Mouse (Mus musculus) midbrain, embryonic 13.5 days (tissue): Measurements from ENCODE around the gene Cercam. TPM values are rescaled to one million over a fixed set of nuclear protein-coding genes. Genes with fewer than 3 reads are reported as not detected.

Experiments
- ATAC-seq: fragments of 200-750 bp; cut with Nextera tagmentation; 2 replicates; pipeline ENCODE4 v1.8.0; 2017; ENCODE audit warnings: mild to moderate bottlenecking, moderate TSS enrichment, moderate library complexity
- H3K27ac ChIP-seq: fragments of 300-500 bp; sonication (generic); 2 replicates; pipeline ENCODE4 v1.5.1; 2015; ENCODE audit warnings: inconsistent platforms, mild to moderate bottlenecking, moderate library complexity
- H3K27me3 ChIP-seq: fragments of 300-500 bp; sonication (generic); 2 replicates; pipeline ENCODE4 v1.6.1; 2015; ENCODE audit warnings: mild to moderate bottlenecking, inconsistent platforms
- H3K36me3 ChIP-seq: fragments of 300-500 bp; sonication (generic); 2 replicates; pipeline ENCODE4 v1.6.1; 2015; ENCODE audit warnings: mild to moderate bottlenecking, inconsistent platforms
- H3K4me1 ChIP-seq: fragments of 300-500 bp; sonication (generic); replicated peaks from 2 replicates; pipeline ENCODE4 v1.6.1; 2015; ENCODE audit warnings: inconsistent platforms
- H3K4me2 ChIP-seq: fragments of 300-500 bp; sonication (generic); replicated peaks from 2 replicates; pipeline ENCODE4 v1.6.1; 2015; ENCODE audit warnings: moderate library complexity, mild to moderate bottlenecking, inconsistent platforms
- H3K4me3 ChIP-seq: fragments of 300-500 bp; sonication (generic); replicated peaks from 2 replicates; pipeline ENCODE4 v1.5.1; 2015; ENCODE audit warnings: mild to moderate bottlenecking, inconsistent platforms
- H3K9ac ChIP-seq: fragments of 300-500 bp; sonication (generic); replicated peaks from 2 replicates; pipeline ENCODE4 v1.6.1; 2015; ENCODE audit warnings: mild to moderate bottlenecking, inconsistent platforms
- H3K9me3 ChIP-seq: fragments of 300-500 bp; sonication (generic); 2 replicates; pipeline ENCODE4 v1.6.1; 2016; ENCODE audit warnings: mild to moderate bottlenecking, inconsistent platforms
- WGBS: fragments of 180-500 bp; shearing (Covaris S2); methylation state at CpG from one replicate; pipeline ENCODE4 v1.1.7; 2015; 5-methylcytosine and 5-hydroxymethylcytosine counted together
- polyA plus RNA-seq: library from polyadenylated mRNA; unstranded; fragments of >200 nt; fragmentation: Nextera tagmentation; extraction: Ambion mirVana; gene quantifications from 2 replicates; pipeline ENCODE4 v1.2.1, GENCODE M21; 2015

Gene Cercam
- polyA plus RNA-seq, 1 experiment from 2014 or later: 20.7 TPM

- Histone ChIP-seq H3K4me1 (peaks cover 68% of the 10 kb centered on the region), H3K36me3 (peaks cover 21% of the 10 kb centered on the region), H3K27ac (peak overlapping the region; percentile 96), H3K4me3 (peak overlapping the region; percentile 77; the same call in 1 of the 2 replicates), H3K9me3 (no peaks in the 10 kb centered on the region), H3K27me3 (peaks cover 19% of the 10 kb centered on the region), H3K4me2 (peak overlapping the region; percentile 78), H3K9ac (peak overlapping the region; percentile 98)
- 0 out of 2 replicates have a peak, but pooled peaks have one; percentile 11 for ATAC-seq
- 30% methylated on average over 9 of the region's 9 CpGs for WGBS
Observed at GRCm38 (mm10) chr2:29843231-29844105, 25.5 kb upstream of the Cercam start.

DNA sequence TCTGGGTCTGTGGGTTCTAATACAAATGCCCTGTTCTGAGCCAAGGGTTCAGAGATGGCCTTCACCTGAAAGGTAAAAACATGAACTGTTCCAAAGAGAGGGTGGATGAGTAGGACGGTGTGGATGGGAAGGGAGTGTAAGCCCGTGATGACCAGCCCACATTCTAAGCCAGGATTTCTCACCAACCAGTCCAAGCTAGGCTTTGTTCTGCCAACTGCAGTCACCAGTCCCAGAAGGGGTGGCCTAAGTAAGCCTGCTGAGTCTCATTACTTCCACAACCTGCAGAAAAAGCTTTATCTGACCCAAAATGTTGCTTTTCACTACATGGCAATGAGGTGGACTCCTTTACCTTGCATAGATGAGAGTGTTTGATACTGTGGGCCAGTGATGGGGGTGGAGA is 24.8 kb upstream of the Cercam start:
- H3K36me3 ChIP-seq: peaks cover 21% of the 10 kb centered on the region
- peak overlapping the region; percentile 96 for H3K27ac ChIP-seq
- H3K4me3 ChIP-seq: peak overlapping the region; percentile 77
- no peak for ATAC-seq
- WGBS: 19% methylated on average over 2 of the region's 2 CpGs
- H3K4me2 ChIP-seq: peak overlapping the region; percentile 78
- H3K9ac ChIP-seq: peak overlapping the region; percentile 98
- H3K27me3 ChIP-seq: peaks cover 19% of the 10 kb centered on the region
- peaks cover 67% of the 10 kb centered on the region for H3K4me1 ChIP-seq
- H3K9me3 ChIP-seq: no peaks in the 10 kb centered on the region

GRCm38 (mm10) chr2:29844661-29845060 is 24.3 kb upstream of the Cercam start:
- Histone ChIP-seq H3K27ac (peak overlapping the region; percentile 96), H3K4me1 (peaks cover 67% of the 10 kb centered on the region), H3K4me2 (peak overlapping the region; percentile 78), H3K36me3 (peaks cover 21% of the 10 kb centered on the region), H3K9me3 (no peaks in the 10 kb centered on the region), H3K4me3 (peak overlapping the region; percentile 77), H3K9ac (peak overlapping the region; percentile 98), H3K27me3 (peaks cover 19% of the 10 kb centered on the region)
- ATAC-seq: no peak
- 7% methylated on average over 3 of the region's 3 CpGs for WGBS

GRCm38 (mm10) chr2:29845636-29846035 is 23.3 kb upstream of the Cercam start:
- peaks cover 19% of the 10 kb centered on the region for H3K27me3 ChIP-seq

GRCm38 (mm10) chr2:29846061-29846853 is 22.7 kb upstream of the Cercam start:
- peak overlapping the region; percentile 98 for H3K9ac ChIP-seq
- H3K27ac ChIP-seq: peak overlapping the region; percentile 96
- H3K36me3 ChIP-seq: peaks cover 21% of the 10 kb centered on the region
- H3K9me3 ChIP-seq: no peaks in the 10 kb centered on the region
- peaks cover 19% of the 10 kb centered on the region for H3K27me3 ChIP-seq
- H3K4me1 ChIP-seq: peaks cover 56% of the 10 kb centered on the region
- peak overlapping the region; percentile 78 for H3K4me2 ChIP-seq
- peak; percentile 62 for ATAC-seq
- peak overlapping the region; percentile 77 for H3K4me3 ChIP-seq
- 2% methylated on average over 46 of the region's 47 CpGs for WGBS

More at GRCm38 (mm10) chr2:29845636-29846035, 23.3 kb upstream of the Cercam start:
- ATAC-seq: peak; percentile 15; the same call in 1 of the 2 replicates
- peak overlapping the region; percentile 98 for H3K9ac ChIP-seq
- H3K36me3 ChIP-seq: peaks cover 21% of the 10 kb centered on the region
- H3K27ac ChIP-seq: peak overlapping the region; percentile 96
- no peaks in the 10 kb centered on the region for H3K9me3 ChIP-seq
- under 1% methylated on average over 25 of the region's 25 CpGs for WGBS
- H3K4me1 ChIP-seq: peaks cover 62% of the 10 kb centered on the region
- peak overlapping the region; percentile 77 for H3K4me3 ChIP-seq
- H3K4me2 ChIP-seq: peak overlapping the region; percentile 78

GRCm38 (mm10) chr2:29846911-29847310 is 22.1 kb upstream of the Cercam start:
- H3K27ac ChIP-seq: peak overlapping the region; percentile 96

GRCm38 (mm10) chr2:29849041-29849440 is 19.9 kb upstream of the Cercam start:
- H3K9ac ChIP-seq: no peak overlapping the region; the same call in 1 of the 2 replicates
- H3K4me2 ChIP-seq: no peak overlapping the region
- H3K4me3 ChIP-seq: no peak overlapping the region
- H3K36me3 ChIP-seq: no peaks in the 10 kb centered on the region
- WGBS: 44% methylated on average over 8 of the region's 8 CpGs
- peaks cover 55% of the 10 kb centered on the region for H3K4me1 ChIP-seq
- H3K27ac ChIP-seq: 0 out of 2 replicates have a peak overlapping the region, but pooled peaks have one; percentile 5
- no peak for ATAC-seq
- peaks cover 15% of the 10 kb centered on the region for H3K27me3 ChIP-seq
- H3K9me3 ChIP-seq: no peaks in the 10 kb centered on the region

More at GRCm38 (mm10) chr2:29846911-29847310, 22.1 kb upstream of the Cercam start:
- H3K4me3 ChIP-seq: peak overlapping the region; percentile 77
- ATAC-seq: peak; percentile 13; the same call in 1 of the 2 replicates
- peaks cover 19% of the 10 kb centered on the region for H3K27me3 ChIP-seq
- H3K9me3 ChIP-seq: no peaks in the 10 kb centered on the region
- H3K36me3 ChIP-seq: peaks cover 16% of the 10 kb centered on the region
- peaks cover 56% of the 10 kb centered on the region for H3K4me1 ChIP-seq
- 15% methylated on average over 3 of the region's 3 CpGs for WGBS
- peak overlapping the region; percentile 78 for H3K4me2 ChIP-seq
- H3K9ac ChIP-seq: peak overlapping the region; percentile 98

DNA sequence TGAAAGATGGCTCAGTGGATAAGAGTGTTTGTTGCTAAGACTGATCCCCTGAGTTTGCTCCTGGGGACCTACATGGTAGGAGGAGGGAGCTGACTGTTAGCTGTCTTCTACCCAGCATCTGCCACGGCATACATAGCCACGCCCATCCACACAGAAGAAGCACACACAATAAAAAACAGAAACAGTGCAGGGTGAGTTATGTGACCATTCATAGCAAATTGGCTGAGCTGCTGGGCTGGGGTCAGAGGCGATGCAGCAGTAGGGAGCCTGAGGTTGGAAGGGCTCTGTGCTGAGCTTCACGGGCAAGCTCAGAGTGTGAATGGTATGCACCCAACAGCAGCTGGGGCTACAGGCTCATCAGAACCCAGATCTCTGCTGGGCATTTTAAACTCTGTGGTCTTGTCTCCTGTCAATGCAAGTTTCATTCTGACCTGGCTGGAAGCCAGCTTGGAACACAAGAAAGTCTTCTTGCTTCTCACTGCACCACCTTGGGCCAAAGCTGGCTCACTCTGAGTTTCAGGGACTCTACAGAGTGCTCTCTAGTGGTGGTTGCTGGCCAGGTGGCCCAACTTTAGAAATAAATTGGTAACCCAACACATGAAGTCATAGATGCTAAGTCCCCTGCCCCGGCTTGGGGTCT is 19.0 kb upstream of the Cercam start:
- ATAC-seq: no peak
- Histone ChIP-seq H3K27me3 (peaks cover 11% of the 10 kb centered on the region; the same call in 1 of the 2 replicates), H3K36me3 (no peaks in the 10 kb centered on the region), H3K4me1 (peaks cover 52% of the 10 kb centered on the region), H3K9me3 (no peaks in the 10 kb centered on the region), H3K27ac (peak overlapping the region; percentile 51; the same call in 1 of the 2 replicates), H3K4me3 (no peak overlapping the region), H3K4me2 (no peak overlapping the region), H3K9ac (no peak overlapping the region)
- WGBS: 50% methylated on average over 5 of the region's 5 CpGs

DNA sequence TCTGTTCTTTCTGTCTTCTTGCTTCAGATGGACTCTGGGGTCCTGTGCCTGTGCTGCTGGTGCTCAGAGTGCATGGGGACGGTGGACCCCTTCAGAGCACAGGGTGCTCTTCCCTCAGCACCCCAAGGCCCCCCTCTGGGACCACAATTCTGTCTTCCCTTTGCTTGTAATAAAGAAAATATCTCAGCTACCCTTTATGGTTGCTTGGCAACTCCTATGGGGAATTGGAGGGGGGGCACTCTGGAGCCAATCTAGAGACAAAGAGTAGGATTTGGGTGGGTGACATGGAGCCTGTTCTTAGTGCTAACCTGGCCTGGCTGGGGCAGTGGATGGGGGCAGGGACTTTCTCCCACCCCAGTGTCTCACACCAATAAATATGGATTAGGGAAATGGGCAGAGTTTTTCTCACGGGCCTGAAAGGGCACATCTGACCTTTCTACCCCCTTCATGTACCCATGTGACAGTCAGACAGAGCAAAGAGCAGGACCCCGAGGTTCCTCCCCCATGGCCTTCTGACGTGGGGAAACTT is 15.9 kb upstream of the Cercam start:
- WGBS: 11% methylated on average over 4 of the region's 4 CpGs
- Histone ChIP-seq H3K27me3 (peaks cover 6% of the 10 kb centered on the region; the same call in 1 of the 2 replicates), H3K4me3 (no peak overlapping the region), H3K9ac (0 out of 2 replicates have a peak overlapping the region, but pooled peaks have one; percentile 42), H3K9me3 (no peaks in the 10 kb centered on the region), H3K27ac (peak overlapping the region; percentile 66), H3K36me3 (no peaks in the 10 kb centered on the region), H3K4me1 (peaks cover 66% of the 10 kb centered on the region), H3K4me2 (no peak overlapping the region)
- ATAC-seq: 0 out of 2 replicates have a peak, but pooled peaks have one; percentile 10

DNA sequence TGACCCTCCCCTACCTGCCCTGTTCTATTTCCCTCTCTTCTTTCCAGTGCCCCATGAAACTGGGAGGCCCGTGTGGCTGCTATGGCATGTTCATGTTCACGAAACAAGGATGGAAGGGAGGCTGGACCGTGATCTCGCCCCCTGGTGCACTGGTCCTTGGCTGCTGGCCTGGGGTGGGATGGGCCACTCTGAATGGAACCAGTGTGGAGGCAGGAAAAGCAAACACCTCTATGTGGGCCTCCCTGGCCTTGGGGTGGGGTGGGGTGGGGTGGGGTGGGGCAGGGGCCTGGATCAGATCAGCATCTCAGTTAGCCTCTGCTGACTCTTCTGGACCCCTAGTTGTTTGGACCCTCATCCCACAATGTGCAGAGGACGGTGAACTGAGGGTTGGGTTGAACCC is 15.2 kb upstream of the Cercam start:
- Histone ChIP-seq H3K36me3 (no peaks in the 10 kb centered on the region), H3K27me3 (peaks cover 6% of the 10 kb centered on the region; the same call in 1 of the 2 replicates), H3K4me3 (no peak overlapping the region), H3K4me2 (no peak overlapping the region), H3K9me3 (no peaks in the 10 kb centered on the region), H3K4me1 (peaks cover 71% of the 10 kb centered on the region), H3K27ac (peak overlapping the region; percentile 66), H3K9ac (no peak overlapping the region)
- 44% methylated on average over 5 of the region's 5 CpGs for WGBS
- no peak for ATAC-seq
